Mouse (Mus musculus): ENCODE data around the gene Gpr37l1. TPM values are rescaled to one million over a fixed set of nuclear protein-coding genes. Genes with fewer than 3 reads are reported as not detected.
A peak's percentile ranks its signal among the peaks of the same experiment; 100 is the strongest.

Gpr37l1 gene
- polyA plus RNA-seq, 1 experiment from 2014 or later, result not detected

- no peak for ATAC-seq (ENCODE audit: insufficient read depth)
- Histone ChIP-seq H3K9me3 (replicated peaks) (no peaks in the 10 kb centered on the region), H3K36me3 (replicated peaks) (no peaks in the 10 kb centered on the region), H3K9ac (no peak overlapping the region; the same call in 1 of the 2 replicates), H3K27me3 (peaks cover 9% of the 10 kb centered on the region), H3K4me2 (peak overlapping the region; percentile 61), H3K4me3 (replicated peaks) (no peak overlapping the region), H3K4me1 (replicated peaks) (peaks cover 50% of the 10 kb centered on the region), H3K27ac (replicated peaks) (peak overlapping the region; percentile 75)
- WGBS (ENCODE audit: insufficient replicate concordance), result 8% methylated on average over 8 of the region's 8 CpGs
These were observed 35.9 kb downstream of the Gpr37l1 start for GRCm38 (mm10) chr1:135131560-135131959.

- Histone ChIP-seq H3K27me3 (peaks cover 9% of the 10 kb centered on the region), H3K9me3 (replicated peaks) (no peaks in the 10 kb centered on the region), H3K36me3 (replicated peaks) (no peaks in the 10 kb centered on the region), H3K4me1 (replicated peaks) (peaks cover 50% of the 10 kb centered on the region), H3K9ac (no peak overlapping the region), H3K4me2 (peak overlapping the region; percentile 61), H3K4me3 (replicated peaks) (no peak overlapping the region), H3K27ac (replicated peaks) (peak overlapping the region; percentile 75)
- WGBS (ENCODE audit: insufficient replicate concordance), result 2% methylated on average over 6 of the region's 6 CpGs
- ATAC-seq (ENCODE audit: insufficient read depth), result no peak
These were observed 36.4 kb downstream of the Gpr37l1 start for GRCm38 (mm10) chr1:135131034-135131433.

GRCm38 (mm10) chr1:135130376-135131018 is 37.0 kb downstream of the Gpr37l1 start:
- H3K27ac ChIP-seq (replicated peaks), result 0 out of 2 replicates have a peak overlapping the region, but pooled peaks have one; percentile 75
- 10% methylated on average over 2 of the region's 2 CpGs for WGBS (ENCODE audit: insufficient replicate concordance)
- ATAC-seq (ENCODE audit: insufficient read depth), result no peak
- H3K4me1 ChIP-seq (replicated peaks), result peaks cover 50% of the 10 kb centered on the region
- H3K36me3 ChIP-seq (replicated peaks), result no peaks in the 10 kb centered on the region
- H3K4me3 ChIP-seq (replicated peaks), result no peak overlapping the region
- H3K4me2 ChIP-seq, result peak overlapping the region; percentile 61
- peaks cover 9% of the 10 kb centered on the region for H3K27me3 ChIP-seq
- no peak overlapping the region for H3K9ac ChIP-seq
- no peaks in the 10 kb centered on the region for H3K9me3 ChIP-seq (replicated peaks)

GRCm38 (mm10) chr1:135129543-135130183 is 37.8 kb downstream of the Gpr37l1 start:
- Histone ChIP-seq H3K4me1 (replicated peaks) (peaks cover 49% of the 10 kb centered on the region), H3K4me3 (replicated peaks) (no peak overlapping the region), H3K27me3 (peaks cover 9% of the 10 kb centered on the region), H3K9ac (no peak overlapping the region), H3K9me3 (replicated peaks) (no peaks in the 10 kb centered on the region), H3K4me2 (no peak overlapping the region), H3K27ac (replicated peaks) (no peak overlapping the region), H3K36me3 (replicated peaks) (no peaks in the 10 kb centered on the region)
- WGBS (ENCODE audit: insufficient replicate concordance), result 59% methylated on average over 9 of the region's 9 CpGs
- ATAC-seq (ENCODE audit: insufficient read depth), result no peak

GRCm38 (mm10) chr1:135128986-135129385 is 38.5 kb downstream of the Gpr37l1 start:
- no peak for ATAC-seq (ENCODE audit: insufficient read depth)

GRCm38 (mm10) chr1:135128011-135128441 is 39.5 kb downstream of the Gpr37l1 start:
- H3K4me1 ChIP-seq (replicated peaks), result peaks cover 32% of the 10 kb centered on the region
- H3K27ac ChIP-seq (replicated peaks), result no peak overlapping the region

More at GRCm38 (mm10) chr1:135128986-135129385, 38.5 kb downstream of the Gpr37l1 start:
- Histone ChIP-seq H3K9me3 (replicated peaks) (no peaks in the 10 kb centered on the region), H3K36me3 (replicated peaks) (no peaks in the 10 kb centered on the region), H3K27ac (replicated peaks) (no peak overlapping the region), H3K4me2 (no peak overlapping the region), H3K4me3 (replicated peaks) (no peak overlapping the region), H3K27me3 (peaks cover 9% of the 10 kb centered on the region), H3K9ac (no peak overlapping the region), H3K4me1 (replicated peaks) (peaks cover 42% of the 10 kb centered on the region)
- WGBS (ENCODE audit: insufficient replicate concordance), result 24% methylated on average over 9 of the region's 9 CpGs

GRCm38 (mm10) chr1:135126443-135127027 is 40.9 kb downstream of the Gpr37l1 start:
- H3K4me1 ChIP-seq (replicated peaks), result peaks cover 17% of the 10 kb centered on the region
- no peak overlapping the region for H3K4me3 ChIP-seq (replicated peaks)
- ATAC-seq (ENCODE audit: insufficient read depth), result no peak
- no peak overlapping the region for H3K4me2 ChIP-seq
- no peaks in the 10 kb centered on the region for H3K36me3 ChIP-seq (replicated peaks)
- H3K9me3 ChIP-seq (replicated peaks), result no peaks in the 10 kb centered on the region
- WGBS (ENCODE audit: insufficient replicate concordance), result 76% methylated on average over 4 of the region's 4 CpGs
- H3K9ac ChIP-seq, result no peak overlapping the region
- no peak overlapping the region for H3K27ac ChIP-seq (replicated peaks)
- H3K27me3 ChIP-seq, result peaks cover 9% of the 10 kb centered on the region

More at GRCm38 (mm10) chr1:135128011-135128441, 39.5 kb downstream of the Gpr37l1 start:
- no peak for ATAC-seq (ENCODE audit: insufficient read depth)
- Histone ChIP-seq H3K36me3 (replicated peaks) (no peaks in the 10 kb centered on the region), H3K9ac (no peak overlapping the region), H3K27me3 (peaks cover 9% of the 10 kb centered on the region), H3K4me2 (no peak overlapping the region), H3K4me3 (replicated peaks) (no peak overlapping the region), H3K9me3 (replicated peaks) (no peaks in the 10 kb centered on the region)
- 31% methylated on average over 6 of the region's 6 CpGs for WGBS (ENCODE audit: insufficient replicate concordance)

GRCm38 (mm10) chr1:135125990-135126389 is 41.5 kb downstream of the Gpr37l1 start:
- no peak overlapping the region for H3K4me3 ChIP-seq (replicated peaks)
- H3K4me2 ChIP-seq, result no peak overlapping the region
- H3K27ac ChIP-seq (replicated peaks), result no peak overlapping the region
- peaks cover 12% of the 10 kb centered on the region for H3K4me1 ChIP-seq (replicated peaks)
- H3K9me3 ChIP-seq (replicated peaks), result no peaks in the 10 kb centered on the region
- H3K27me3 ChIP-seq, result peaks cover 9% of the 10 kb centered on the region
- 73% methylated on average over 8 of the region's 8 CpGs for WGBS (ENCODE audit: insufficient replicate concordance)
- H3K9ac ChIP-seq, result no peak overlapping the region
- H3K36me3 ChIP-seq (replicated peaks), result no peaks in the 10 kb centered on the region
- no peak for ATAC-seq (ENCODE audit: insufficient read depth)

GRCm38 (mm10) chr1:135124573-135125363 is 42.7 kb downstream of the Gpr37l1 start:
- peaks cover 11% of the 10 kb centered on the region for H3K27me3 ChIP-seq
- H3K9me3 ChIP-seq (replicated peaks), result no peaks in the 10 kb centered on the region
- H3K27ac ChIP-seq (replicated peaks), result no peak overlapping the region
- H3K4me2 ChIP-seq, result no peak overlapping the region
- H3K9ac ChIP-seq, result no peak overlapping the region
- H3K36me3 ChIP-seq (replicated peaks), result no peaks in the 10 kb centered on the region
- no peak for ATAC-seq (ENCODE audit: insufficient read depth)
- WGBS (ENCODE audit: insufficient replicate concordance), result 62% methylated on average over 8 of the region's 8 CpGs
- peaks cover 8% of the 10 kb centered on the region; the same call in 1 of the 2 replicates for H3K4me1 ChIP-seq (replicated peaks)
- no peak overlapping the region for H3K4me3 ChIP-seq (replicated peaks)

- H3K9ac ChIP-seq, result no peak overlapping the region
- H3K36me3 ChIP-seq (replicated peaks), result no peaks in the 10 kb centered on the region
- no peaks in the 10 kb centered on the region for H3K9me3 ChIP-seq (replicated peaks)
- H3K4me2 ChIP-seq, result no peak overlapping the region
- H3K27me3 ChIP-seq, result no peaks in the 10 kb centered on the region; the same call in 1 of the 2 replicates
- under 1% methylated on average over 8 of the region's 8 CpGs for WGBS (ENCODE audit: insufficient replicate concordance)
- ATAC-seq (ENCODE audit: insufficient read depth), result no peak
- H3K4me3 ChIP-seq (replicated peaks), result no peak overlapping the region
- peaks cover 7% of the 10 kb centered on the region; the same call in 1 of the 2 replicates for H3K4me1 ChIP-seq (replicated peaks)
- H3K27ac ChIP-seq (replicated peaks), result no peak overlapping the region
These were observed 54.8 kb downstream of the Gpr37l1 start for GRCm38 (mm10) chr1:135112661-135113060.
